Mouse (Mus musculus) right cerebral cortex, postnatal 4 days (tissue): ENCODE results near the gene 4930523C07Rik.

Experiments used
- DNase-seq: peaks from one replicate; pipeline ENCODE4 v3.0.0-alpha.2; 2022

Gene 4930523C07Rik

GRCm38 (mm10) chr1:160108604-160109003 is 64.4 kb downstream of the 4930523C07Rik start:
- DNase-seq: no peak

GRCm38 (mm10) chr1:160123957-160124356 is 79.8 kb downstream of the 4930523C07Rik start:
- DNase-seq: no peak
